Mouse (Mus musculus): ENCODE data around the gene Mybphl. TPM values are rescaled to one million over a fixed set of nuclear protein-coding genes. Genes with fewer than 3 reads are reported as not detected.

Mybphl gene
- total RNA-seq, 4 experiments from 2014 or later: 0.52 to 1.8 (median 0.83) TPM

DNA sequence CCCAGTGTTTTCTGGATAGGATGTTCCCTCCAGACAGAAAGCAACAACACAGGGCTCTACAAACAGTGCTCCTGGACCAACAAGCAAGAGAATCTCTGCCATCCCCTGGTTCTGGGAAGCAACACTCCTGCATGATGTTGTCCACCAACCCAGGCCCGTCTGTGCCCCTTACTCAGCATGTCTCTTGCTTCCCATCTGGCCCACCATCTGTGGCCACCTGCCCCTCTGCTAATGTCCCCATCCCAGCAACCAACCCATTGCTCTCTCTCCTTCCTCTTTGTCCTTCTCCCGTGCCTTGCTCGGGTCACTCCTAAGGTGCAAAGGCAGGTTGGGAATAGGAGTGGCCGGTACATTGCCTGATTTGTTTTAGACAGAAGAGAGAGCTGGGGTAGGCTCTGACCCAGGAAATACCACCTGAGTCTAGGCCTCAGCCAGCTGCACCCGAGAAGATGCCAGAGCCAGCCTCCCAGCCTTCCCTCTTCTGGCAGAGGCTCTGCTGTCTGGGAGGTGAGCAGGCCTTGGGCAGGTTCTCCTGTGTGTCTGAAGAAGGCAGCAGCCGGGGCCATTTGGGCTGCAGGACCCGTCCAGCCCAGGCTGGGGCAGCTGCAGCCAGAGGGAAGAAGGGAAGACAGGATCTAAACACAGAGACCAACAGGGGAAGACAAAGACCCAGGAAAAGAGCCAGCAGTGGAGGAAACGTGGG, 45.1 kb downstream of the Mybphl start:
- DNase-seq (ENCODE audit: low spot score in 2 of 2): no peak

DNA sequence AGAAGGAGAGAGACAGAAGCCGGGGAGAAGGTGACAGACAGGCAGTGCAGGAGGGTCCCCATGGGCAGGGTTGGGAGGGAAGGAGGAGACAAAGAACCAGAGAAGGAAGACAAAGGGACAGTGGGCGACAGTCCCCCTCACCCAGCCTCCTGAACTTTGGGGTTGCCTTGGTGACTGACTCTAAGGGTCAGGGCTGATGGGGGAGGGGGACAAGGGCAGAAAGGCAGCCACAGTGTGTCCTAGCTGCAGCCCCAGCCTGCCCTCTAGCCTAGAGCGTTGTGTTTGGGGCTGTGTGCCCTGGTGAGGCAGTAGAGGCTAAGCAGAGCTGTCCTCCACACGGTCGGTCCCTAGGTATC, 45.6 kb downstream of the Mybphl start:
- DNase-seq (ENCODE audit: low spot score in 2 of 2): no peak

DNA sequence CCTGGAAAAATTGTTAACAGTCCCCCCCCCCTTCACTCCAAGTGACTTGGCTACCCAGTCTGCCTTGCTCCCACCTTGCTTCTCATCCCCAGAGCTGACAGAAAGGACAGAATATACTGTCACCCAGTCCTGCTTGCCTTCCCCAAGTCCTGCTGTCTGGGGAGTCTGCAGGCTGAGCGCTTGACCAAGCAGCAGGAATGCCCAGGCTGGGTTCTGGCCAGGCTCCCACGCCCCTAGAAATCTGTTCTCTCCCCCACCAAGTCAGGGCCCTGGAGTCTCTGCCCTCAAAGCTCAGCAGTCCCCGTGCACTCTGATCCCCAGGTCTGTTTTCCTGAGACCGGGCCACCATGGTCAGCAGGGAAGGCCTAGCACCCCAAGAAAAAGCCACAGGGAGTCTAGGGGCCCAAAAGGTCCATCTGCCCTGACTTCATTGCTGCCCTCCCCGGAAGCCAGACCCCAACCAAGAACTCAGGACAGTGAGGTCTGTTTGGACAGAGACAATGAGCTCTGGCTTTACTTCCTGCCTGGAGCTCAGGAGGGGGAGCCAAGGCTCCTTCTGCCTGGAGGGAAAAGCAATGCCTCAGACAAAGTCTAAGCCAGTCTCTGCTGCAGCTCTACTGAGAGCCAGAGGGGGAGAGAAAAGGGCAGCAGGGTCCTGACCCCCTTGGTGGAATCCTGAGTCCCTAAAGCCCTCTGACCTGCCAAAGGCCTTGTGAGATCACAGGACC, 46.5 kb downstream of the Mybphl start:
- DNase-seq (ENCODE audit: low spot score in 2 of 2): no peak

DNA sequence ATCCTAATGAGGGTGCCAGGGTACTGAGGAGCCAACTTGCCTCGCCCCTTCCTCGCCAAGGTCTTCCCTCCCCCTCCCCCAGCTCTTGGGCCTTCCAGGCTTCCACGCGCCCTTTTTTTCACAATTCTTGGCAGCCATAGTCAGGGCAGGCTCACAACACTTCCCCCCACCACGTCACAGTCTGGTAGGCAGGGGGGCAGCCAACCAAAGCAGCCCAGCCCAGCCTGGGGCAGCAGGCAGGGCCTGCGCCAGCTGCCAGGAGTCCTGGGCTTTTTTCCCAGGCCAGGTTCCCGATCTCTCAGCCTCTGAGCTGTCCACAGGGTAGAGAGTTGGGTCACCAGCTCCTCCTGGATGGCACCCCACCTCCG, 47.0 kb downstream of the Mybphl start:
- DNase-seq (ENCODE audit: low spot score in 2 of 2): peak in 1 of 2 experiments; percentile 63

DNA sequence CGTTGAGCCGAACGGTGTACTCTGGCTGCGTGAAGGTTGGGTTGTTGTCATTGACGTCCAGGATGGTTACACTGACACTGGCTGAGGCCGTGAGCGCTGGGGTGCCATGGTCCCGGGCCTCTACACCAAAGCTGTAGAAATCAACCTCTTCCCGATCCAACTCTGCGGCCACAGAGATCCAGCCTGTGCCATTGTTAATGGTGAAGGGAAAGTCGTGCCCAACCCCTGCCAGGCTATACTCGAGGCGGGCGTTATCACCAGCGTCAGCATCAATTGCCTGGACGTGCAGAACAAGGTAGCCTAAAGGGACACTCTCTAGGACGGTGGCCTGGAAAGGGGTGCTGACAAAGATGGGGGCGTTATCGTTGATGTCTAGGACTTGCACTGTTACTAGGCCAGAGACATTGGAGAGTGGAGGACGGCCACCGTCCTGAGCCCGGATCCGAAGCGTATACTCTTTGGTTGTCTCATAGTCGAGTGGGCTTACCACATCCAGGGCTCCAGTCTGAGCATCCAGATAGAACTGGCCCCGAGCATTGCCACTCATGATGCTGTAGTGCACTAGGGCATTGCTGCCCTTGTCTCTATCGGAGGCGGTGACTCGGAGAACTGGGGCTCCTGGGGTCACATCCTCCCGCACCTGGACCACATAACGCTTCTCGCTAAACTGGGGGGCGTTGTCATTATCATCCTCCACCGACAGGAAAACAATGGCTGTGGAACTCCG, 49.1 kb downstream of the Mybphl start:
- no peak for DNase-seq (ENCODE audit: low spot score in 2 of 2)

DNA sequence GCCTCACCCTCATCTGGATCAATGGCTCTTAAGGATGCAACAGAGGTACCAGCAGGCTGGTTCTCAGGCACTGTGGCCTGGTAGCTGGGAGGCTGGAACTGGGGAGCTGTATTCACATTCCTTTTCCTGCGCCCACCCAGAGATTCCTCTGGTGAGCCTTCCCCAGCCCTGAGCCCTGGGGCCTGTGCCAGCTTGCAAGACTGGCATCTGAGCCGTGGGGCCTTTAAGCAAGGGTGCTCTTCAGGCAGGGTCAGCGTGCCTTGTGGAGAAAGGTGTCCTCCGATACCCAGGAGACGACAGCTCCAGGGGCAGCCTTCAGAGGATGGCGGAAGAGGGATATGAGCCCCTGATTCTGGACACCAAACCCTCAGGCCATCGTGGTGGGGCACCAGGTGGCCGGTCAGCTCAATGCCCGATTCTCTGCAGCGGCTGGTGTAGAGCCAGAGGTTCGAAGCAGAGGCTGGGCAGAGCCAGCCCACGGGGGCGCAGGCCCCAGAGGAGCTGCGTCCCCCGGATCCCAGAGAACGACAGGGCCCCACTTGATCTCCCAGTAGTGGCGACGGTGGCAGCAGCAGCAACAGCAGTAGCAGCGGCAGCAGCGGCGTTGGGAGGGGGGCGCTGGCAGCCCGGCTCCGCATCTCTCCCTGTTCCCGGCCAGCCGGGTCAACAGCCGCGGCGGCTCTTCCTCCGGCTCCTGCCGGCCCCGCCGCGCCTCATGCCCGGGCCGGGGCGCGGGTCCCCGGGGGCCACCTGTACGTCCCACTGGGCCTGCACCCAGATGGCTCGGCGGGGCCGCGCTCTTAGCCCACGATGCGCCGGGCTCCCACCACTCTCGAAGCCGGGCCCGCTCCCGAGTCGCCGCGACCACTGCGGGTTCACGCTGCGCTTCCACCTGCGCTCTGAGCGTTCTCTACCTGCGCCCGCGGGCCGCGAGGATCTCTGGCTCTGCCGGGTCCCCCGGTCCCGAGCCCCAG, 50.4 kb downstream of the Mybphl start, which contains the start of gene Celsr2:
Celsr2 (minus strand) TSS at position 696 of the 974 bp plus-strand sequence.
- no peak for DNase-seq (ENCODE audit: low spot score in 2 of 2)

DNA sequence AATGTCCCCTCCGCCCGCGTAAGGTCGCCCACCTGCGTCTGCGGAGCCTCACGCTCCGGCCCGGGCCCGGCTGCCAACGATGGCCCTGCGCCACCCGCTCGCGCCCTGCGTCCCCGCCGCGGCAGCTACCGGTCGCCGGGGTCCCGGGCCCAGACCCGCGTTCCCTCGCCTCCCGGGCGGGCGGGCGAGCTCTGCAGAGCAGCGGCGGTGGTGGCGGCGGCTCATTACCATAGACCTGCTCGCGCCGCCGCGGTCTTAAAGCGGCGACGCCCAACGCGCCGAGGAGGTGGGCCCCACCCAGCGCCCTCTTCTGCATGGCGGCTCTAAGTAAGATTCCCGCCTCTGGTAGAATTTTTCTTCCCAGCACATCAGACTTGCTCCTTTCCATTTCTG, 51.1 kb downstream of the Mybphl start:
- peak; percentile 70 to 80 for DNase-seq (ENCODE audit: low spot score in 2 of 2)

DNA sequence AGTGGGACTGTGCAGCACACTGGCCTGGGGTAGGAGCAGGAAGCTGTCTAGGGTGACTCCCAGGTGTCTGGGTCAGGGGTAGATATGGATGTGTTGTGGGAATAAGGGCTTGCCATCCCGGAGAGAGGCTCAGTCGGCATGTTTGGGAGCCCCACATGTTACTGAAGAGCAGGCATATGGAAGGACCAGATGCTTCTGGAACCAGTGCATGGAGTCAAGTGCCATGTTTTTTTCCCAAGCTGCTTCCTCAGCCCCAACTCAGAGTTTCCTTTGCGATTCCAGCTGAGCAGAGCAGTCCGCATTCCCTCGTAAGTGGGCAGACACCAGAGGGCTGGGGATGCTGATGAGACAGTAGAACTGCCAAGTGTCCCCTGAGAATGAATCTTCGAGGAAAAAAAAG, 58.3 kb downstream of the Mybphl start:
- peak in 1 of 2 experiments; percentile 62 for DNase-seq (ENCODE audit: low spot score in 2 of 2)

DNA sequence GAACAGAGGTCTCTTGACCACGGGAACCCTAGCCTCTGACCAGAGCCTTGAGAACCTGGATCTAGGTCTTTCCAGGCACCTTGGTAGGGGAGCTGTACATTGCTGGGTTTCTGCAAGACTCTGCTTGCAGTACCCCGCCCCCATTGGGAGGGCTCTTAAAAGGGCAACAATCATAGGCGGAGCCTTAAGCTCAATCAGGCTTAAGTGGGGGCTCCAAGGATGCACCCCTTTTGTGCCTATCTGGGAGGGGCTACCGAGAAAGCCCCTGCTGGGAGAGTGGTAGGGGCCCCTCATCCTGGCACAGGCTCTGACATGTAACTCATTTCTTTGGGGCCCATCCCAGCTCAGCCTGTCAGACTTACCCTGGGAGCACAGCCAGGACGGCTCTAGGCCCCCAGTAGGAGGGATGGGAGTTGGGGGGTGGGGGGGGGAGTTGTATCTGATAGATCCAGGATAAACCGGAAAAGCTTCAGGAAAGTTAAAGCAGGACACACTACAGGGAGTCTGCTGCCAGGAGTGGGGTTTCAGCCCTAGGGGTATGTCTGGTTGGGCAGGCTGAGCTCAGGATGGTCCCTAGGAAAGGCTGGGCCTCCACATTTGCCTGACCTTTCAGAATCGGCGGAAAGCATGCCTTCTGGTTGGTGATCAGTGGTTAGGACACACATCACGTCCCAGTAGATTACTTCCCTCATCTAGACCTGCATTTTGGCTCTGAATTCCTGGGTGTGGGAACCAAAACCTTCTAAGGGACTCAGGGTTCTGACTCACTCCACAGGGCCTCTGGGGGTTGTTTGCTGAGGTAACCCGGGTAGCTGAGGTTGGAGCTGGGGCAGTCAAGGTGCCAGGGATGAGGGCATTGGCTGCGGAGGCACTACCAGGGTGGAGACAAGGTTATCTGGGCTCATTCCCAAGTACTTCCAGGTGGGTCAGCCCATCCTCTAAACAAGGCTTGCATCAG, 59.4 kb downstream of the Mybphl start:
- DNase-seq (ENCODE audit: low spot score in 2 of 2): no peak

DNA sequence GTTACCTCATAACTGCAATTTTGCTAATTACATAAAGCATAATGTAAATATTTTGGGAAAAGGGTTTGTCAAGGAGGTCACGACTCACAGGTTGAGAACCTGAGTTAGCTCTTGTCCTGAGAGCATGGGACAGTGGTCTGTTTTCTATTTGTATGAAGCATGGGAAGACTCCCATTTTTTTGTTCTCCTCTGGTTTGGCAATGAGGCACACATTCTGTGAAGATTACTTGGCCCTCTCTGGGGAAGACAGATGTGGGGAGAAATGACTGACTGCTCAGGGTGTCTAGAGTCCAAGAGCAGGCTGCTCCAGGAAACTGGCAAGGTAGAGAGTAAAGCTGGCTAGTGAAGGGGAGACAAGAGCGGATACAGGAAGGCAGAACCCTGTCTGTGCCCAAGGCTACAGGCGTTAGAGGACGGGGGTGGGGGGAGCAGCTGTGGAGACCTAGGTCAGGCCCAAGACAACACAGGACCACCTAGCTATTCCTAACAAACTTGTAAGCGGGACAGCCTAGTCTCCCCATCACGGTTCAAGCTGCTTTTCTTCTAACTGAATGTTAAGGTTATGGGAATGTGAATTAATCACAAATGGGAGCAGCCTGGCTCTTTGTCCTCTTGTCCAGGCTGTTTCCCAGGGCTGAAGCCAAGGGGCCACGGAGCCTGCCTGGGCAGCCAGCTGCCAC, 60.4 kb downstream of the Mybphl start:
- DNase-seq (ENCODE audit: low spot score in 2 of 2): no peak

DNA sequence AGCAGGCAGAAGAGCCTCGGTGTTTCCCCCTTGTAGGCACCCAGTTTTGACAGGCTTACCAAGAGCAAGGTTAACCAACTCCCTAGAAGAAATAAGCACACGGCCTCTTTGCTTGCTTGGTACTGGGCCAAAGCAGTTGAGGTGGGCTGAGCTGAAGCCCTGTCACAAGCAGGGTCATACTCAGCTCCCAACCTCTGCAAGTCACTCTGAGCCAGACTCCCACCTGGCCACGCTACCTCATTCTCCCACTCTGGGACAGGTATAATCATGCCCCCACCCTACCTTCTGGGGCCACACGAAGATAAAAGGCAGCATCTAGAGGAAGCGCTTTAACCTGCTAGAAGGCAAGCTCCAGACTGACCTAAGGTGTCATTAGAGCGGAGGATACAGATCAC, 60.9 kb downstream of the Mybphl start:
- no peak for DNase-seq (ENCODE audit: low spot score in 2 of 2)

Other genes starting within 250 kb of the Mybphl start
- 10 to 100 TPM; 27.5 to 31.1 (median 30.1) TPM for gene Gnai3, start 218.8 kb upstream of the Mybphl start, total RNA-seq (2022)
- 10 to 100 TPM; 15.8 to 17.2 (median 17.0) TPM for gene Gpr61, start 210.0 kb upstream of the Mybphl start, total RNA-seq (2022)
- gene Amigo1, start 178.6 kb upstream of the Mybphl start, total RNA-seq (2022): 10 to 100 TPM; 61.9 to 71.8 (median 68.3) TPM
- 10 to 100 TPM; 15.7 to 21.2 (median 18.9) TPM for gene Cyb561d1, start 163.7 kb upstream of the Mybphl start, total RNA-seq (2022)
- 10 to 100 TPM; 23.1 to 36.3 (median 29.6) TPM for gene Atxn7l2, start 154.0 kb upstream of the Mybphl start, total RNA-seq (2022)
- gene Sypl2, start 138.3 kb upstream of the Mybphl start, total RNA-seq (2022): 1 to 10 TPM; 2.1 to 3.8 (median 2.8) TPM
- 10 to 100 TPM; 75.1 to 78.6 (median 77.7) TPM for gene Psma5, start 108.0 kb upstream of the Mybphl start, total RNA-seq (2022)
- 100 to 1,000 TPM; 329 to 381 (median 353) TPM for gene Sort1, start 80.8 kb upstream of the Mybphl start, total RNA-seq (2022)
- 10 to 100 TPM; 17.0 to 27.2 (median 22.9) TPM for gene Psrc1, start 18.9 kb downstream of the Mybphl start, total RNA-seq (2022)
- gene Celsr2, start 50.6 kb downstream of the Mybphl start, total RNA-seq (2022): 100 to 1,000 TPM; 170 to 179 (median 172) TPM
- gene Sars, start 80.3 kb downstream of the Mybphl start, total RNA-seq (2022): 100 to 1,000 TPM; 191 to 220 (median 209) TPM
- 1 to 10 TPM; 1.4 to 3.5 (median 2.3) TPM for gene 1700013F07Rik, start 169.2 kb downstream of the Mybphl start, total RNA-seq (2022)
- gene 5330417C22Rik, start 171.6 kb downstream of the Mybphl start, total RNA-seq (2022): 10 to 100 TPM; 22.1 to 33.4 (median 25.9) TPM
- 10 to 100 TPM; 48.9 to 63.5 (median 54.0) TPM for gene Tmem167b, start 197.6 kb downstream of the Mybphl start, total RNA-seq (2022)
- 10 to 100 TPM; 22.1 to 28.2 (median 27.0) TPM for gene Taf13, start 206.8 kb downstream of the Mybphl start, total RNA-seq (2022)
- gene Wdr47, start 226.4 kb downstream of the Mybphl start, total RNA-seq (2022): 100 to 1,000 TPM; 113 to 153 (median 135) TPM